Mouse (Mus musculus) MEL (cell line): ENCODE measurements at regions not wholly inside any gene's neighbourhood (a gene's known extent, or its start where the extent isn't known, plus 50 kb on each side); places are given as distances from the start of the nearest gene placed in this dataset.

Experiments
- DNase-seq: peaks from one replicate; pipeline ENCODE4 v3.0.0; 2011; ENCODE audit warnings: low read depth, low spot score
- H3K27ac ChIP-seq: 2 replicates; pipeline ENCODE4 v1.5.1; 2012; ENCODE audit warnings: low read depth, mild to moderate bottlenecking, control low read depth, low read length, moderate library complexity; ENCODE audit not compliant: control insufficient read depth
- H3K27me3 ChIP-seq, 2 experiments: fragments of 150-350 bp in 1 of 2; sonication (generic) in 1 of 2; 2 replicates each; pipeline ENCODE4 v1.6.1; 2012; ENCODE audit warnings: low read length in 2 of 2, mild to moderate bottlenecking in 2 of 2, improper control_type of control experiment in 1 of 2, moderate library complexity in 1 of 2; ENCODE audit not compliant: insufficient read depth in 2 of 2, control insufficient read depth in 1 of 2
- H3K36me3 ChIP-seq, 2 experiments: 2 replicates each; pipeline ENCODE4 v1.6.1; 2012 to 2014; ENCODE audit warnings: low read length in 2 of 2, improper control_type of control experiment in 1 of 2, inconsistent platforms in 1 of 2, mild to moderate bottlenecking in 1 of 2; ENCODE audit not compliant: insufficient read depth in 2 of 2, control insufficient read depth in 1 of 2
- H3K4me1 ChIP-seq, 2 experiments: fragments of 150-350 bp in 1 of 2; sonication (generic) in 1 of 2; 2 replicates each; pipeline ENCODE4 v1.6.1; 2012; ENCODE audit warnings: low read length in 2 of 2, improper control_type of control experiment in 1 of 2, mild to moderate bottlenecking in 1 of 2; ENCODE audit not compliant: insufficient read depth in 2 of 2, control insufficient read depth in 1 of 2
- H3K4me3 ChIP-seq, 2 experiments: fragments of 150-350 bp in 1 of 2; sonication (generic) in 1 of 2; 2 replicates each; pipeline ENCODE4 v1.5.1; 2012; ENCODE audit warnings: low read depth in 2 of 2, low read length in 2 of 2, mild to moderate bottlenecking in 2 of 2, moderate library complexity in 2 of 2, control low read depth in 1 of 2, improper control_type of control experiment in 1 of 2; ENCODE audit not compliant: control insufficient read depth in 1 of 2, insufficient read depth in 1 of 2
- H3K79me2 ChIP-seq: 2 replicates; pipeline ENCODE4 v1.6.1; 2012; ENCODE audit warnings: mild to moderate bottlenecking, low read length, moderate library complexity; ENCODE audit not compliant: control insufficient read depth, poor library complexity, insufficient read depth
- H3K9ac ChIP-seq: 2 replicates; pipeline ENCODE4 v1.6.1; 2012; ENCODE audit warnings: low read depth, mild to moderate bottlenecking, control low read depth, low read length, moderate library complexity; ENCODE audit not compliant: control insufficient read depth, poor library complexity, severe bottlenecking
- H3K9me3 ChIP-seq: fragments of 150-350 bp; sonication (generic); replicated peaks from 2 replicates; pipeline ENCODE4 v1.6.1; 2012; ENCODE audit warnings: mild to moderate bottlenecking, low read length, improper control_type of control experiment, moderate library complexity; ENCODE audit not compliant: insufficient read depth
- BHLHE40 ChIP-seq: IDR thresholded peaks from 2 replicates; pipeline ENCODE4 v1.6.1; 2012; ENCODE audit warnings: low read depth, mild to moderate bottlenecking, inconsistent platforms, low read length, improper control_type of control experiment, borderline replicate concordance
- CHD1 ChIP-seq: IDR thresholded peaks from 2 replicates; pipeline ENCODE4 v1.6.1; 2012; ENCODE audit warnings: low read depth, mild to moderate bottlenecking, inconsistent platforms, low read length, improper control_type of control experiment
- E2F4 ChIP-seq: IDR thresholded peaks from 2 replicates; pipeline ENCODE4 v1.6.1; 2011; ENCODE audit warnings: low read depth, low read length, improper control_type of control experiment, borderline replicate concordance
- ELF1 ChIP-seq: IDR thresholded peaks from 2 replicates; pipeline ENCODE4 v1.6.1; 2014; ENCODE audit warnings: low read depth, mild to moderate bottlenecking, inconsistent platforms, low read length, improper control_type of control experiment, moderate library complexity
- GABPA ChIP-seq: IDR thresholded peaks from 2 replicates; pipeline ENCODE4 v1.6.1; 2012; ENCODE audit warnings: low read depth, mild to moderate bottlenecking, inconsistent platforms, low read length, improper control_type of control experiment, moderate library complexity
- GATA1 ChIP-seq: IDR thresholded peaks from 2 replicates; pipeline ENCODE4 v1.6.1; 2011; ENCODE audit warnings: low read depth, low read length, improper control_type of control experiment
- HCFC1 ChIP-seq: IDR thresholded peaks from 2 replicates; pipeline ENCODE4 v1.6.1; 2012; ENCODE audit warnings: low read depth, mild to moderate bottlenecking, inconsistent platforms, low read length, improper control_type of control experiment, moderate library complexity
- JUND ChIP-seq: IDR thresholded peaks from 2 replicates; pipeline ENCODE4 v1.6.1; 2011; ENCODE audit warnings: low read depth, mild to moderate bottlenecking, improper control_type of control experiment, low read length
- KAT2A ChIP-seq: conservative IDR thresholded peaks from 2 replicates; pipeline ENCODE4 v1.6.1; 2012; ENCODE audit warnings: low read depth, low read length, improper control_type of control experiment, inconsistent platforms
- MAFK ChIP-seq: IDR thresholded peaks from 2 replicates; pipeline ENCODE4 v1.6.1; 2011; ENCODE audit warnings: low read depth, mild to moderate bottlenecking, low read length, improper control_type of control experiment, borderline replicate concordance
- MAZ ChIP-seq: IDR thresholded peaks from 2 replicates; pipeline ENCODE4 v1.6.1; 2012; ENCODE audit warnings: low read depth, mild to moderate bottlenecking, inconsistent platforms, low read length, improper control_type of control experiment
- MEF2A ChIP-seq: IDR thresholded peaks from 2 replicates; pipeline ENCODE4 v1.6.1; 2014; ENCODE audit warnings: low read depth, mild to moderate bottlenecking, inconsistent platforms, low read length, improper control_type of control experiment; ENCODE audit not compliant: poor library complexity, insufficient replicate concordance, severe bottlenecking; ENCODE audit errors: extremely low read depth
- MYB ChIP-seq: IDR thresholded peaks from 2 replicates; pipeline ENCODE4 v1.6.1; 2011; ENCODE audit warnings: mild to moderate bottlenecking, low read depth, low read length, improper control_type of control experiment
- MYC ChIP-seq: IDR thresholded peaks from 2 replicates; pipeline ENCODE4 v1.6.1; 2011; ENCODE audit warnings: low read depth, mild to moderate bottlenecking, low read length, improper control_type of control experiment, moderate library complexity
- NELFE ChIP-seq: IDR thresholded peaks from 2 replicates; pipeline ENCODE4 v1.6.1; 2011; ENCODE audit warnings: low read depth, low read length, improper control_type of control experiment
- POLR2A ChIP-seq, 2 experiments: IDR thresholded peaks; 2 replicates each; pipeline ENCODE4 v1.6.1; 2011 to 2012; ENCODE audit warnings: low read length in 2 of 2, mild to moderate bottlenecking in 2 of 2, control low read depth in 1 of 2, improper control_type of control experiment in 1 of 2, low read depth in 1 of 2, moderate library complexity in 1 of 2; ENCODE audit not compliant: control insufficient read depth in 1 of 2, insufficient read depth in 1 of 2, poor library complexity in 1 of 2
- POLR2AphosphoS2 ChIP-seq: IDR thresholded peaks from 2 replicates; pipeline ENCODE4 v1.6.1; 2011; ENCODE audit warnings: low read length, improper control_type of control experiment
- POLR2AphosphoS5 ChIP-seq: IDR thresholded peaks from 2 replicates; pipeline ENCODE4 v1.6.1; 2012; ENCODE audit warnings: low read depth, borderline replicate concordance, mild to moderate bottlenecking, inconsistent platforms, low read length, moderate library complexity, mixed read lengths
- RCOR1 ChIP-seq: IDR thresholded peaks from 2 replicates; pipeline ENCODE4 v1.6.1; 2012; ENCODE audit warnings: low read depth, mild to moderate bottlenecking, inconsistent platforms, low read length, improper control_type of control experiment
- TBP ChIP-seq: IDR thresholded peaks from 2 replicates; pipeline ENCODE4 v1.8.0; 2011; ENCODE audit warnings: low read depth, low read length, improper control_type of control experiment
- TCF12 ChIP-seq: IDR thresholded peaks from 2 replicates; pipeline ENCODE4 v1.6.1; 2014; ENCODE audit warnings: low read depth, mild to moderate bottlenecking, inconsistent platforms, low read length, improper control_type of control experiment, moderate library complexity
- UBTF ChIP-seq: IDR thresholded peaks from 2 replicates; pipeline ENCODE4 v1.6.1; 2012; ENCODE audit warnings: low read depth, mild to moderate bottlenecking, inconsistent platforms, low read length, improper control_type of control experiment, moderate library complexity, borderline replicate concordance; ENCODE audit not compliant: insufficient read depth
- USF1 ChIP-seq: IDR thresholded peaks from 2 replicates; pipeline ENCODE4 v1.6.1; 2014; ENCODE audit warnings: low read depth, mild to moderate bottlenecking, inconsistent platforms, low read length, improper control_type of control experiment, moderate library complexity
- USF2 ChIP-seq, 2 experiments: IDR thresholded peaks; 2 replicates each; pipeline ENCODE4 v1.6.1; 2011 to 2012; ENCODE audit warnings: improper control_type of control experiment in 2 of 2, low read length in 2 of 2, borderline replicate concordance in 1 of 2, inconsistent platforms in 1 of 2, low read depth in 1 of 2, mild to moderate bottlenecking in 1 of 2; ENCODE audit not compliant: insufficient read depth in 1 of 2
- ZKSCAN1 ChIP-seq: IDR thresholded peaks from 2 replicates; pipeline ENCODE4 v1.6.1; 2012; ENCODE audit warnings: low read depth, mild to moderate bottlenecking, inconsistent platforms, low read length, improper control_type of control experiment, moderate library complexity
- ZNF384 ChIP-seq: IDR thresholded peaks from 2 replicates; pipeline ENCODE4 v1.6.1; 2012; ENCODE audit warnings: low read depth, mild to moderate bottlenecking, inconsistent platforms, low read length, improper control_type of control experiment

DNA sequence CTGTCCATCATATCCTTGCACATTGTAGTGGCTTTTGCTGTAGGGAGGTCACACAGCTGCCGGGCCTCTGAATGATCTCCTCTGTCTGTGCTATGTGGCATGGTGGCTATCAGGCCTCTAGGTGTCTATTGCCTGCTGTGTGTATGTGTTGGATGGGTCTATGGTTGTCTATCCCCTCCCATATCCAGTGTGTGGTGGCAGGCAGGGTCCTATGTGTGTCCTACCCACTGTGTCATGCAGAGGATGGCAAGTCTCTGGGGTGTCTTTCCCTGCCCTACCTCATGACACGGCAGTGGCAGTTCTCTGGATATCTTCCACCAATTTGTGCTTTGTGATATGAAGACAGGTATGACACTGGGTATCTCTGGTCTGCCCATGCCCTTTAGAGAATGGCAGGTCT is 1183.8 kb upstream of the Nudt12 start:
- no peaks in the 10 kb centered on the region for H3K36me3 ChIP-seq
- H3K9ac ChIP-seq, result no peak overlapping the region
- no peaks in the 10 kb centered on the region for H3K27me3 ChIP-seq
- H3K9me3 ChIP-seq, result no peaks in the 10 kb centered on the region
- no peak for DNase-seq
- H3K4me3 ChIP-seq, result no peak overlapping the region
- H3K27ac ChIP-seq, result no peak overlapping the region
- TF ChIP-seq GABPA, result no peak
- no peak for TF ChIP-seq POLR2A (IDR thresholded peaks at IDR 0.05; ENCODE audit: control insufficient read depth in 1 of 2, insufficient read depth in 1 of 2, low read depth in 1 of 2, low read length in 2 of 2, poor library complexity in 1 of 2)
- no peak for TF ChIP-seq POLR2AphosphoS2
- TF ChIP-seq TBP, result no peak
- TF ChIP-seq MEF2A, result no peak
- no peak for TF ChIP-seq JUND
- TF ChIP-seq KAT2A, result no peak
- no peak for TF ChIP-seq MAZ
- TF ChIP-seq GATA1, result no peak
- no peak for TF ChIP-seq NELFE
- no peak for TF ChIP-seq ELF1
- TF ChIP-seq BHLHE40, result no peak
- no peak for TF ChIP-seq MYB
- TF ChIP-seq E2F4, result no peak
- no peaks in the 10 kb centered on the region for H3K79me2 ChIP-seq
- H3K4me1 ChIP-seq, result no peaks in the 10 kb centered on the region

DNA sequence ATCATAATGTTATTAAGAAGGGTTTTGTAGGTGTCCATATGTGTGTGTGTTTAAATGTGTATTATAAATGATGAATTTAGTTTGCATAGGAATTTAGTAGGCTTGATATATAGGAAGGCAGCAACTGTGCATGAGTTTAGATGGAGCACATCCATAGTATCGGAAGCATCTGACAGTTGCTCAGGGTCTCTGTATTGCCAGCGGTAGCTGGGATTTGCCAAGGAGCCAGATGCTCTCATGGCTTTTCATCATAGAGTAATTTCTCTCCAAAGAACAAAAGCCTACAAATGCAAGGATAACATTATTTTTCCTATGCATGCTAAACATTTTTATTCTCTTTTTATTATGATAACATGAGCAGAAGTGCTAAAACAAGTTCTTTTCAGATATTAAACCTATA is 1168.1 kb upstream of the Nudt12 start:
- Histone ChIP-seq H3K79me2 (no peaks in the 10 kb centered on the region), H3K9ac (no peak overlapping the region), H3K27me3 (no peaks in the 10 kb centered on the region), H3K4me3 (no peak overlapping the region), H3K9me3 (no peaks in the 10 kb centered on the region), H3K36me3 (no peaks in the 10 kb centered on the region), H3K27ac (no peak overlapping the region), H3K4me1 (no peaks in the 10 kb centered on the region)
- DNase-seq, result no peak
- TF ChIP-seq ELF1, result no peak
- TF ChIP-seq HCFC1, result no peak
- TF ChIP-seq, all 39 proteins: peak for 0

DNA sequence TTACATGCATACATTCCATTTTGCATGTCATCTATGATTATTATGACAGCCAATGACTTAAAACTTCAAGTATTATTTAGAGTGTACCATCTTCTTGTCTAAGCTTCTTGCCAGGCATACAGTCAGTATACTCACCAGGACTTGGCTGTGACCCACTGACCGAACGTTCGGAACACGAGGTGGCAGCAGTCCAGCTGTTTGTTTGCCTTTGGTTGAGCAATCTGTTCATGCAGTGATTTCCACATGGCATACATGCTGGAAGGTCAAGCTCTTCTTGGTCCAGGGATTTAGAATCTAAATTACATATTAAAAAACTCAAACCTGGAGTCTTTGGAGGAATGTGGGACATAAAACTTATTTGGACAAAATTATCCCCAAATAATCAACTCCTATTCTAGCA is 1167.5 kb upstream of the Nudt12 start:
- H3K9ac ChIP-seq, result no peak overlapping the region
- H3K4me1 ChIP-seq, result no peaks in the 10 kb centered on the region
- no peaks in the 10 kb centered on the region for H3K9me3 ChIP-seq
- no peak overlapping the region for H3K27ac ChIP-seq
- TF ChIP-seq MYC (no peak), E2F4 (no peak), USF2 (IDR thresholded peaks at IDR 0.05; ENCODE audit: borderline replicate concordance in 1 of 2, insufficient read depth in 1 of 2, low read depth in 1 of 2, low read length in 2 of 2) (no peak), MAFK (no peak), MYB (no peak), USF1 (no peak), UBTF (no peak), ZNF384 (no peak), MAZ (no peak), RCOR1 (no peak), POLR2AphosphoS5 (no peak), ZKSCAN1 (no peak), POLR2AphosphoS2 (no peak), CHD1 (no peak), TCF12 (no peak), ELF1 (no peak)
- TF ChIP-seq, all 39 proteins: peak for 0
- H3K4me3 ChIP-seq, result no peak overlapping the region
- DNase-seq, result no peak
- no peaks in the 10 kb centered on the region for H3K79me2 ChIP-seq
- H3K27me3 ChIP-seq, result no peaks in the 10 kb centered on the region
- no peaks in the 10 kb centered on the region for H3K36me3 ChIP-seq
